Mouse (Mus musculus) spleen, adult 18-20 months (tissue): ENCODE results near the gene Ube2u.
"Not testable (repeated sequence)": the region's sequence is repeated elsewhere in the genome, so short reads cannot be mapped to it uniquely, and the experiment has no call there.

ENCODE experiments used
- DNase-seq, 2 experiments: peaks; one replicate each; pipeline ENCODE4 v3.0.0; 2022; ENCODE audit warnings: mixed read lengths in 2 of 2

Gene Ube2u

DNA sequence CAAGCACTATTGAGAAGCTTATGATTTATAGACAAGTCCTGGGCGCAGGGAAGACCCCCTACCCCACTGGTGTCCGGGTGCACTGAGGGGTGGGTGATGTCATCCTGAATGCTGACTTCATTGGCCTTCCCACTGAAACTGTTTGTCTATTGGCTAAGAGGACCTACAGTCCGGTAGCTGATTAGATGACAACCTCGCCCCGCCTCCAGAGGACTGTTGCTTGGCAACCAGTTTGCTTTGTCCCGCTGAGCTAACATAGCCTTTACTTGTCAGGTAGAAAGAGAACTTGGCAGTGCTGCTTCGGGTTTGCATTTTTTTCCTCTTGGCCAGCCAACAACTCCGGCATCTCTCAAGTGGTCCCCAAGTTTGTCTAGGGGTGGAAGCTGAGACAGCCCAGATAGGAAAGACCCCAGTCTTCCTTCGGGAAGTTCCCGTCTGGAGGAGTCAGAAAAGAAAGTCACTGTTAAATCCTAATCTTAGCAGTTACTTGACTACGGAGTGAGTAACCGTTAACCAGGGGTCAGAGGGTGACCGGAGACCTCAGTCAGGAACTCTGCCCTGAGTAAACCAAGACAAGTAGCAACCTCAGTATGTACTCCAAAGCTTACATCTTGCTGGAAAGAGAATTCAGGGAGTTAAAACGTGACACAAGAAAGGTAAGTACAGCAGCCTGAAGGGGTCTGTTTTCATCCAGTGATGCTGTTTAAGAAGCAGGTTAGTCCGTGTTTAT, at the start of gene Ube2u:
Gene Ube2u (plus strand): TSS at position 258 of the 730 bp plus-strand sequence.
- no peak for DNase-seq

DNA sequence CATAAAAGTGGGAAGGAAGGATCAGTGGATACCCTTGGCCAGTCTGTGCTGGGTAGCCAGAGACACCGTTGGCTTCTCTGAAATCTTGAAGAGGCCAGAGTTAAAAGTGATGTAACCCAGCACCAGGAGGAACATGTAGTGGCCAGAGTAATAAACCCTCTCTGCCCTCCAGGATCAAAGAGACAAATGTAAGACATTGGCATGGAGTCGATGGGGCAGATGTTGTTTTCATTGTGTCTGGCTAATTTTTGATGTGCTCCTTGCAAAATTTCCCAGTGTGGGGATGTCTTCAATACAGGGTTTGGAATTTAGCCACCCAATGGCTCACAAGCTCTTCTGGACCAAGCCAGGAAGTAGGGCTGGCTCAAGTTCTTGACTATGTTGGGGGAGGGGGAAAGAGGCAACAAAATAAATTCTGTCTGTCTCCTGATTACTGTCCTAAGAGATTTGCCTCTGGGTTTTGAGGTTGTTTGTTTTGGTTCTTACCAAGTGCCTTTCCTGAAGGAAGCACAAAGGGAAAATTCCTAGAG, 49.2 kb upstream of the Ube2u start:
- DNase-seq: no peak

DNA sequence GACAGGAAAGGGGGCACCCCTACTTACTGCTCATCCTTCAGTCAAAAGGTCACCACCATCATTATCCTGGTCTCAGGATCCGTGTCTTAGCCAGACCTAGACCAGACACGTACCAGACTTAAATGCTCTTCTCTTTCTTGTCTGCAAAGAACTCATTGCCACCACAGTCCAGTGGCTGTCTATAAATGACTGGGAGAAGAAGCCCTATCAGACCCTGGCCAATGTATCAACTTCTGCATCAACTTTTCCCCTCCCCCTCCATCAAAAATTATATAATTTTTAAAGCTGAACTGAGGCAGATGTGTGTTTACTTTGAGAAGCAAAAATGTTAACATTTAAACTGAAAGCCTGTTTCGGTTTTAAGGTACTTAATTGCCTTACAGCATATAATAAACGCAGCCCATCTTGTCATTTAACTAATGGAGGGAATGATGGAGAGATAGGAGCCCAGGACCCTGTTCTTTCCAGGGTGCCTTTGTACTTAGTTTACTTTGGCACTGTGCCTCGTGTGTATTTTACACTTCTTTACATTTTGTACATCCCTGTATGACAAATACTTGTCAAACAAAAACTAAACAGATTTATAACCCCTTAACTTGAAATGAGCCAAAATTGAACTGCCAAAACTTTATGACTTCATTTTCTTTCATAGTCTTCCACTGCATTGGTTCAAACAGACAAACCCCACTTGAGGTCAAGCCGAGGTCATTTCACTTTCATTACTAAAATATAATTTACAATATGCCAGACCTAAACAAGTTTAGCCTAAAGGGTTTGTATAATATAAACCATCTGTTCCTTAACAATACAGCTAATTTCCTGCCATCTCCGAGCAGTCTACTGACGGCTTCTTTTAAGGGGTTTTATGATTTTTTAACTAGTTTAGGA, 43.1 kb upstream of the Ube2u start:
- DNase-seq: no peak

DNA sequence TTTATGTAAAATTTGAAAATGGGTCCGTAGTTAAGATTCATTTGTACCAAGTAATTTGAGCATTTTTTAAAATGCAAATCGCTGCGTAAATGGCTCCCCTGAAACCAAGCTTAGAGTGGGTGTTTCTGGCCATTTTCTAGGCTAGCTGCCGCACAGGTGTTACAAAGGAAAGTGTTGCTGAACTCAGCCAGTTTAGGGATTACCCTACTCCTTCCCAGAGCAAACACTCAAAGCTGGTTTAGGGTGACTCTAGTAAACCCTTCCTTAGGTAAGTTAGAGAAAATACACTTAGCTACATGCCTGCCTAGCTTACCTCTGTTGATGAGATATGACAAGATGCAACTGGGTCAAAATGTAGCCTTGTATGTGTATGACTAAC, 42.5 kb upstream of the Ube2u start:
- no peak for DNase-seq

DNA sequence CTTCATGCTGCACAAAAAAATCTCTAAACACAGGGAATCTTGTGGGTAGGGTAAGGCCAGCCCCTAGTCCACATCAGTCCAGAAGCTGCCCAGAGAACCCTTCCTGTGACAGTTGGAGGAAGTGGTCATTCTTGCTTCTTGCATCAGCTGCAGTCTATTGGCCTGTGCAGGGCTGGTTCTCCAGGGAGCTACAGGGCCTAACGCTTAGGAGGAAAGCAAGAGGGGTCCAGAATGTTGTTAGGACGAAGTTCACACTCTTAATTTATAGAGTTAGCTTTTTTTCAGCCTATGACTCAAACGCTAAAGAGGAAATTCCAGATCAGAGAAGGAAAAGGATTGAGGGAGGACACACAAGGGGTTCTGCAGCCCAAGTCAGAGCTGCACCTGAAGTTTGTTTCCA, 31.8 kb upstream of the Ube2u start:
- DNase-seq: no peak

DNA sequence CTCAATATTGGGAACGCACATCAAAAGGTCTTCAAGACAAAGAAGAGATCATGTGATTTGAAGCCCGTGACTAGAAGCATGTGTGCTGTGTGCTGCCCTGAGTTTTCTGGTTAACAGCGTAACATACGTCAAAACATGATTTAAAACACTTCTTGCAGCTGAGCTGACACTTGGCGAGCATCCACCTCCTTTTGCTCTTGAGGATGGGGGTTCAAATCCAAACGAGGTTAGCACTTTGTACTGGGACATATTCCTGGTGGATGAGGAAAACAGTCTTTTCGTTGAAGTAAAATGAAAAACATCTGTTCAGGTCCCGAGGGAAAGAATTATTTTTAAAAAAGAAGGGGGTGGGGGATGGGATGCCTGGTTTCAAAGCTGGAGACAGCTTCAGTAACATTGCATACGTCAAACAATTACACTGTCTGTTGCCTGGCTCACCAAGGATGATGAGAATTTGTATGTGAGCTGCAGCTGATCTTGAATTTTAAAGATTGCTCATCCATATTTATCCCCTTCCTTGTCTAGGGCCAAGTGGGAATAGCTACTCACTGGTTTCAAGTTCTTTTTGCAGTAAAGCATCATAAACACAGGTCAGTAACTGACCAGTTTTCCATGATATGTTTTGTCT, 16.0 kb upstream of the Ube2u start:
- DNase-seq: no peak

DNA sequence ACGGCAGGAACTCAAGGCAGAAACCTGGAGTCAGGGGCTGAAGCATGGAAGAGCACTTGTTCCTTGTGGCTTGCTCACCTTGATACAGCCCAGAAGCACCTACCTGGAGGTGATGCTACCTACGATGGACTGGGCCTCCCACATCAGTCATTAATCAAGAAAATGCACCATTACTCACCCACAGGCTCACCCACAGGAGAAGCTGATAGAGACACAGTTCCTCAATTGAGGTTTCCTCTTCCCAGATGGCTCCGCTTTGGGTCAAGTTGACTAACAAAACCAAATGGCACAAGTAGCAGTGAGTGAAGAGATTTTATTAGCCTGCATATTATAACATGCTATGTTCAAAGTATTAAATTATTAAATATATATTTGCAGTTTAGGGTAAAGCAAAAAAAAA, 9.8 kb downstream of the Ube2u start:
- no peak for DNase-seq

DNA sequence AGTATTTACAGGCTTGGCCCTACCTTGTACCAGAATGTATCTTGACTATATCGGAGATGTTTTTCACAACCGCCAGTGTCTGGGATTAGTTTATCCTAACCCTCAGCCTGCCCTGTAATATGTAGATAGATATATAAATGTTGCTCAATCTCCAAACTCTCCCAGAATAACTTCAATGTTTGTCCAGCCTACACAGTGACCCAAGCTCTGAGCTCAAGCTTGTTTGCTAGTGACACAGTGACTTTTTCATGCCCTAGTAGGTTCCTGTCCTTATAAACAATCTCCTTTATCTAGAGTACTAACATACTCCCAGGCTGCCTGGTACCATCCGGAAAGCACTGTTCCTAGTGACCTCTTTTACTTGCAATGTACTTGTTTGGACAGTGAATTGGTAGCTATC, 16.5 kb downstream of the Ube2u start:
- DNase-seq: no peak

DNA sequence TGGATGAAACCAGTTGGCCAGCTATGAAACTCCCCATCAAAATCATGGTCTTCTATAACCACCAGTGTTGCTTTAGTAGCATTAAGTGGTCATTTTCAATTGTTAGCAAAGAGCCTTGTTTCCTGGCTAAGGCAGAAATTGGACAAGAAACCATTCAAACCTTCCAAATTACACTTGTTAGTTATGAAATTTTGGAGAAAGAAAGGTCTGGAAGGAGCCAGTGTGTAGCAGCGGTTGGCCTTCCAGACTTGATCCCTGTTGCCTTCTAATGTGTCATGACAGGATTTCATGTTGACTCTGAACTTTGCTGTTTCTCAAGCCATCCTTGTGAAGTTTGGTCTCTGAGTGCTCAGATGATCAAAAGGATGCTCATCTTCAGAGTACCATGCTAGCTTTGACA, 17.9 kb downstream of the Ube2u start:
- no peak for DNase-seq

DNA sequence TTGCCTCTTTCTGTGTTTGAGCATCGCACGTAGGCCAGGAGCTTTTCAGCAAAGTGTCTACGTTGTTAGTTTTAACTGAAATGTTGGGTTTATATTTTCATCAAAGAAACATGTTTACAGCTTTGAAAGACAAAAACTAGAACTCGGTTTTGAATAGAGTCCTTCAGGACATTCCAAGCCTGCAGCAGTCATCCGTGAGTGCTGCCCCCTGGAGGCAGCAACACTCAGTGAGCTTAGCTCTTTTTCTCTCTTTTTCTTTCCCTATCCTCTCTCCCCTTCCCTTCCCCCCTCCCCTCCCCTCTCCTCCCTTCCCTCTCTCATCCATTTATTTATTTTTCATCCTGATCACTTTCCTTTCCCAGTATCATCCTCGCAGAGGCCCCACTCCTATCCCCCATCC, 19.5 kb downstream of the Ube2u start:
- no peak for DNase-seq

DNA sequence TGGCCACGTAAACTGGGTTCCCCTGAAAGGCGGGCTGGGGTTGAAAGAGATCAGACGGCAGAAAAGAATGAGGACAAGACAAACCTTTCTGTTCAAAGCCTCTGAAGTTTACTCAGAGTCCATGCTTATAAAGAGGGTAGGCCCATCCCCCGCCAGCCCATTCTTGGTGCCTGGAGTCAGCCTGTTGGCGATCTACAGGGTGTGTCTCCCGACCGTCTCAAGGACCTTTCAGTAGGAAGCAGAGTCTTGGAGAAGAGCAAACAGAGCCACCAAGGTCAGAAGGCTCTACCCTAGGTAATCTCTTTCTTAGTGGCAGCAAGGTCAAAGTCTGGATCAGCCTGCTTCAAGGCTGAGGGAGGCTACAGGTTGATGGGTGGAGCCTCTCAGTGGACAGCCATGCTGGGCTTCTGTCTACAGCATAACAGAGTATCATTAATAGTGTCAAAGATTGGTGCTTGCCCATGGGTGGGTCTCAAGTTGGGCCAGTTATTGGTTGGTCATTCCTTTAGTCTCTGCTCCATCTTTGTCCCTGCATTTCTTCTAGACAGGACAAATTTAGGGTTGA, 20.5 kb downstream of the Ube2u start:
- DNase-seq: not testable (repeated sequence)

DNA sequence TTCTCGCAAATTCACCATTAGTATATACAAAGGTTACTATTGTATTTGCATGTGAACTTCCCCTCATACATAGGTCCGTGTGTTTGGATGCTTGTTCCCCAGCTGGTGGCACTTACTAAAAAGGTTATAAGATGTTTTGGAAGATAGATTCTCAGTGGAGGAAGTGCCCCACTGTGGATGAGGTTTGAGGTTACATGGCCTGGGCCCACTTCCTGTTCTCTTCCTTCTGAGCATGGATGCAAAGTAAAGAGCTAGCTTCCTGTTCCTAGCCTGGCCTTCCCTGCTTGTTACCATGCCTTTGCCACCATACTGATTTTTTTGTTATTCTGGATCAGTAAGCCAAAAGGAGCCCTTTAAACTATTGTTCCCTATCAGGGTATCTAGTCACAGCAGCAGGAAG, 24.7 kb downstream of the Ube2u start:
- no peak for DNase-seq

DNA sequence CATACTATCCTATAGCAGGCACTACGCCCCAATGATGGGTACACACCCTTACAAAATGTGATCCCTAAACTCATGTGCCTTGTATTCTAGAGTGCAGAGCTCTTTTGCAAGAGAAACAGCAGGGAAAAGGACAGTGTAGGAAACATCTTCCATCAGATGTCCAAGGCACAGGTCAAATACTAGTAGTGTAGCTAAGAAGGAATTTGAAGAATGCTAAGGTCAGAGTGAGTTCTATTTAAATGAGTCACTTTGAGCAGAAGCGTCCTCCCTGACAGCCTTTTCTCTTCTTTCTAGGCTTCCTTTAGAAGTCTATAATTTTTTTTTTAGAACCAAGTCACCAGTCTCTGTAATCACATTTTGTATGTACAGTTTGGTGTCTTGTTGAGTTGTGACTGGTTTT, 39.0 kb downstream of the Ube2u start:
- no peak for DNase-seq

DNA sequence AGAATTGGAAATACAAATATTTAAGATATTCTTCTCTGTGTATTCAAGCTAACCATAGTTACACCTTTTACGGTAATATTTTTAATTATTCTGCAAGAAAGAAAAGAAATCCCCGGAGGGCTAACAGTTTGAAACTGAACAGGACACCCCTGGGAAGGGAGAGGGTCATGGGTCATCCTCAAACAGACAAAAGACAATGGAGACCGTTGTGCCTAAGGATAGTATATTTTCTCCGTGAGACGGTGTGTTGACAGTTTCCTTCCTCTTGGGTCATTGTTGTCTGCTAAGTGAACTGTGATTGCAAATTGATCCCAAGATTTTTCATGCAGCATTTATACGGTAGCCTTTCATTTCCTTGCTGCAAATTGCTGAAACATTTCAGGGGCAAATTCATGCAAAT, 43.9 kb downstream of the Ube2u start:
- no peak for DNase-seq

DNA sequence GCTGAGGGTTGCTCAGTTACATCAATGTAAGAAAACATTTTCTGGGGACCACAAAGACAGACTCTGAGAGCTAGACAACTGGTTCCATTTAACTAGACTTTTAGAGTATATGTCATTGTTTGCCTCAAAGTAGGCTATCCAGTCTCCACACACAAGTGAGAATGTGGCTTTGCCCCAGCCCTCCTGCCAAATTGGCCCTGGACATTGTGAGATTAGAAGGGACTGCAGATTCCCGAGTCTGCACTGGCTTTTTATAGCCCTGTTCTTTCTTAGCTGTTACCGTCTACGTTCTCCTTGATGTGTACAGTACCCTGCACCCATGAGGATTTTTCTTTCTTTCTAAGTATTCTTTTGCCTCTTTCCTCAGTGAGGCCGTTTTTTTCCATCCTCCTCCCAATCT, 46.1 kb downstream of the Ube2u start:
- no peak for DNase-seq

DNA sequence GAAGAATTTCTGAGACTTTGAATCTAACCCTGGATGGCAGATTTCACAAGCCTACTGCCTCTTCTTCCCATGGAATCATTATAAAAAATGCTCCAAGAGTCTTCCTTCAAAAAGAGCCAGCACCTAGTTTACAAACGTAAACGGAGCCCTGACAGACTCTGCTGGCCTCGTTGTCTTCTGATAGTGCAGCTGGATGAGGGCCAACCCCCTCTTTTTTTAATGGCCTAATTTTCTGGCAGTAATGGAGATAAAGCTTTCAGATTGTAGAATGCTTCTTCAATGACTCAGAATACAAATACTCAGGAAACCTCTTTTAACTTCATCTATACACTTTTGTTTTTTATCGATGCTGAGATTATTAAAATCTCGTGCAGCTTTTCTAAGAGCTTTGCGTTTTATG, 47.6 kb downstream of the Ube2u start:
- no peak for DNase-seq

DNA sequence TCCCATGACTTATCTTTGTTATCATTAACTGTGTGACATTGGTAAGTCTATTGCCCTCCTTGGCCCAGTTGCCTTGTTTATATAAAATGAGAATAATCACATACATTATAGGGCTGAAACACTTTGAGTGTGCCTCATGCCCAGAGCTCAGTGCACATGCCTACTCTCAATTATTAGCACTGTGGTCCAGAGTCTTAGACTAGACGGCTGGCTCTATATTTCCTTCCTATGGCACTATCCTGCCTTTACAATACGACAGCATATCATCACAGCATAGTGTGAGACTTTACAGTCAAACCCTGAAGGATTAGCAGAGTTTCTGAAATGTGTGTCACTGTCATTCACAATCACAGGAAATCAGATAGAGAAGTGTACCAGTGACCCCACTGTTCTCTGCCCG, 48.4 kb downstream of the Ube2u start:
- DNase-seq: no peak

DNA sequence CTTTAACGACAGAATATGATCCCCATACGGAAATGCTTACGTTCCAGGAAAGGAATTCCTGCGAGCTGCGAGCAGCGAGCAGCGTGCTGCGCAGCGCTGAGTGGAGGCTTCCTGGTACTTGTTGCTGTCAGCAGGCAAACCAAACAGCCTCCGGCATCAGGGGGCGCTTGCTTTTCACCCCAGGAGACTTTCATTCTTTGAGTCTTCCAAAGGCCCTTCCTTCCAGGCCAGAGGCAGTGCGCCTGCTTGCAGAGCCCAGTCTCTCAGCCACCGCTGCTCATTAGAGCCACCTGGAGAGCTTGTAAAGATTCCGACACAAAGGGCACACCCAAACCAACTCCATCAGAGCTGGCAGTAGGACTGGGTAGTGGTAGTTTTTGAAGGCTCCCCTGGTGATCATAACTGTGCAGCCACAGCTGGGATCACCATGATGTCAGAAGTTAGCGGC, 48.9 kb downstream of the Ube2u start:
- no peak for DNase-seq

DNA sequence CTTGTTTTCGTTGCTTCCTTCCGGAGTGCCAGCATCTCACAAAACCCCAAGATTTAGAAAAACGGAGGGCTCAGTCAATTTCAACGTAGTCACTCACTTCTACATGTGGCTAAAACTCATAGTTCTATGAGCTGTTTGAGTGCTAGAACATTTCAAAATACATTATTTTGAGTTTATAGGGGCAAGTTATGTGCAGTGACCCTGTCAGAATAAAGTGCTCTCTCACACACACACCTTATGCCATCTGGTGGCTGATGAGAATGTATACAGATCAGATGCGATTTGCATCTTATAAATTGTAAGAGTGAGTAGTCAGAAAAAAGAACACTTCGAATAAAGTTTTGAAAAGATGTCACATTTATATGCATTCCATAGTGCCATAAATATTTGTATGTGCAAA, 55.0 kb downstream of the Ube2u start:
- DNase-seq: no peak

DNA sequence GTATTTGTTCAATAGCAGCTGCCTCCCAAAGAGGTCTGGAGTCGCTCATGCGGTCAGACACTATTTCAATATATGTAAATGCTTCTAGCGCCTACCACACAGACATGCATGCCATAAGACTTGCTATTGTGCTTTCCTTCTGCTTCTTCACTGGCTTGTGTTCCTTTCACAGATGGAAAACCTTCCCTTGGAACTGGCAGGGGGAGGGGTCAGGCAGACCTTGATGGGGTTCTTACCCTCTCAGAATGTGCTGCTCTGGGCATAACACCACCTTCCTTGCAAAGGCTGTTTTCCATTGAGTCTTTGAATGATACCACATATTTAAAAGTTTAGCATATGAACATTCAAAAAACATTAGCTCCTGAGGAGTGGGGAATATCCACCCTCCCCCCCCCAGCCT, 56.3 kb downstream of the Ube2u start:
- no peak for DNase-seq

DNA sequence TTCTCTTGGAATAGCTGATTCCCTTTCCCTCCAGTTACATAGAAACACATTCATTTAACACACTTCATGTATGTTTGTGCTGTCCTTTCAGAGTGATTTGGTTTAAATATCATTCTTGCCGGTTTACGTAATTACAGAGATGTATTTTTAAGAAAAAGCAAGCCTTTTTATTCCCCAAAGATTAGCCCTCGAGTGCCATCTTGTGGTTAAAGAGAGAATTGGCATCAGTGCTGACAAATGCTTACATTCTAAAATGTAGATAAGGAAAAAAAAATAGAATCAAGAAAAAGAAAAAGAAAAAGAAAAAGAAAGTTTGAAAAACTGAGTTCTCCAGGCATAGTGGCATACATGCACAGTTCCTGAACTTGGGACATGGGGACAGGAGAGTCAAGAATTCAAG, 59.2 kb downstream of the Ube2u start:
- no peak for DNase-seq

DNA sequence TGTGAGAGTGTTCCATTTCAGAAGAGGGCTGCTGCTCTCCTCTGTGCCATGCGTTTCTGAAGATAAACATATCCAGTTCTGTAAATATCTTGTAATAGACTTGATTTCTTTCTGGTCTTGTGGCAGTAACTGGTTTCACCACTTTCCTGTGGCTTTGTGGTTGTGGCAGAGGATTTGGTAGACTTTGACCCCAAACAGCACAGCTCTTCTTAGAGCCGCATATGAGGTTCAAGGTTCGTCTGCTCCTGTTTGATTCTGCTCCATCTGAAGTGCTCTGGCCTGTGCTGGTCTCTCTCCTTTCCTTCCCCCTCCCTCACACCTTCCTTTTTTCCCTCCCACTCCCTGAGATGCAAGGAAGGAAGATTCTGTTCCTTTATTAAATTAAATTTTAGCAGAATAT, 60.8 kb downstream of the Ube2u start:
- no peak for DNase-seq

DNA sequence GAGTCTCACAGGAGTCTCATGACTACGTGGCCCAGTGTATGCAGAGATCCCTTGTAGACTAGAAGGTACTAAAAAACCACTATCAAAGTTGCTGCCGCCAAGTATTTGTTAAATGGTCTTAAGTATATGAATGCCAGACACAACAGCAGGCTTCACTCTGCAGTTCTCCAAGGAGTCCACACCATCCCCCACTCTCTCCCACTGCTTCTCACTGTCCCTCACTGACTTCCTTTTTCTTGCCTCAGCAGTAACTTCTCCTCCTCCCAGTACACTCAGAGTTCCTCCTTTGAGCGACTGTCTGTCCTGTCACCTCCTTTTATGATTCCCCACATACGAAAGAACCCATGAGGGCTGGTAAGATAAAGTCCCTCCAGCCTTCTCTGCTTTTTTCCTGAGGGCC, 69.3 kb downstream of the Ube2u start:
- DNase-seq: no peak
